Mouse (Mus musculus): ENCODE results near the gene Cntnap2. TPM values are rescaled to one million over a fixed set of nuclear protein-coding genes. Genes with fewer than 3 reads are reported as not detected.
"Not testable (repeated sequence)": the region's sequence is repeated elsewhere in the genome, so short reads cannot be mapped to it uniquely, and the experiment has no call there.

Gene Cntnap2
- total and polyA plus RNA-seq, 3 experiments, result 0.30 to 0.79 (median 0.44) TPM

GRCm38 (mm10) chr6:47284794-47285193 is 2225.6 kb downstream of the Cntnap2 start (continued):
- peak; percentile 49; the same call in 1 of the 2 replicates for TF ChIP-seq SIN3A (IDR thresholded peaks at IDR 0.05; ENCODE audit: low read length)
- TF ChIP-seq MXI1 (IDR thresholded peaks at IDR 0.05; ENCODE audit: low read depth, low read length), result no peak
- no peak for TF ChIP-seq ZKSCAN1 (IDR thresholded peaks at IDR 0.05; ENCODE audit: borderline replicate concordance, low read depth, low read length)
- no peak for TF ChIP-seq NELFE (IDR thresholded peaks at IDR 0.05; ENCODE audit: low read depth, low read length)
- no peak for TF ChIP-seq POLR2AphosphoS2 (IDR thresholded peaks at IDR 0.05; ENCODE audit: low read depth, low read length)
- peak; percentile 85; the same call in 1 of the 2 replicates for TF ChIP-seq MYC (IDR thresholded peaks at IDR 0.05; ENCODE audit: low read depth, low read length)

DNA sequence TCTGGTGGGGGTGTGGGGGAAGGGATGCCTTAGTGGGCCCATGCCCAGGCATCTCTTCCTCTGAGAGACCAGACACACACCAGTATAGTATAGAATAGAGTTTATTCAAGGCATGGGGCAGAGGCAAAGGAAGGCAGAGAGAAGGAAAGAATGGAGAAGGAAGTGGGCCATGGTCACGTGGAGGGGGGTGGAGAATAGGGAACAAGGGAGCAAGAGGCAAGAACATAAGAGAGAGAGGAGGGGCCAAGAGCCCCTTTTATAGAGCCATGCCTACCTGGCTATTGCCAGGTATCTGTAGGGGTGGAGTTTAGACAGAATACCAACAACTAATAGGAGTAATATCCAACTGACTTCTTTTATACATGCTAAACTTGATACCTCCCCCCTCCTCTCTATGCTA is 2226.6 kb downstream of the Cntnap2 start:
- no peak overlapping the region for H3K9ac ChIP-seq (ENCODE audit: insufficient read depth, low read depth)
- TF ChIP-seq BHLHE40 (IDR thresholded peaks at IDR 0.05; ENCODE audit: low read depth, low read length), result no peak
- TF ChIP-seq PAX5 (IDR thresholded peaks at IDR 0.05; ENCODE audit: low read length), result no peak
- no peak for TF ChIP-seq MYC (IDR thresholded peaks at IDR 0.05; ENCODE audit: low read depth, low read length)
- no peak for TF ChIP-seq NRF1 (IDR thresholded peaks at IDR 0.05; ENCODE audit: low read depth, low read length)
- no peak for TF ChIP-seq MAFK (IDR thresholded peaks at IDR 0.05; ENCODE audit: insufficient replicate concordance, low read length)
- no peak for TF ChIP-seq GABPA (IDR thresholded peaks at IDR 0.05; ENCODE audit: insufficient replicate concordance, low read depth, low read length)
- TF ChIP-seq EP300 (IDR thresholded peaks at IDR 0.05; ENCODE audit: low read length), result no peak
- TF ChIP-seq TBP (conservative IDR thresholded peaks at IDR 0.05; ENCODE audit: low read depth, low read length), result no peak
- no peaks in the 10 kb centered on the region for H3K9me3 ChIP-seq (replicated peaks; ENCODE audit: low read length)
- H3K27ac ChIP-seq (ENCODE audit: insufficient read depth, low read depth), result no peak overlapping the region
- H3K27me3 ChIP-seq (replicated peaks), result no peaks in the 10 kb centered on the region
- no peak overlapping the region for H3K4me2 ChIP-seq (ENCODE audit: insufficient read depth, low read depth, poor library complexity, severe bottlenecking)
- no peak overlapping the region for H3K4me3 ChIP-seq (replicated peaks in 1 of 3; ENCODE audit: low read depth in 2 of 3, low read length in 2 of 3, poor library complexity in 1 of 3)
- H3K4me1 ChIP-seq (ENCODE audit: control insufficient read depth in 1 of 2, insufficient read depth in 2 of 2), result peaks cover 0 to 4% of the 10 kb centered on the region in 2 experiments; a peak in 1 of 4 replicates
- in situ Hi-C loops (cut with MboI; ENCODE audit: low pct_ligation_motif_present, low pct_unique_long_range_greater_than_20kb, low sequenced_read_pairs) (no loop called here), dilution Hi-C loops (cut with MboI; ENCODE audit: extremely low pct_ligation_motif_present, extremely low pct_unique_long_range_greater_than_20kb, low sequenced_read_pairs) (no loop called here)
- no peaks in the 10 kb centered on the region for H3K36me3 ChIP-seq (replicated peaks in 1 of 2; ENCODE audit: control insufficient read depth in 1 of 2, insufficient read depth in 1 of 2, low read length in 1 of 2)
- DNase-seq (ENCODE audit: extremely low read depth), result no peak
- no peaks in the 10 kb centered on the region for H3K79me2 ChIP-seq (replicated peaks; ENCODE audit: control insufficient read depth, extremely low read depth, insufficient read depth, poor library complexity, severe bottlenecking)

DNA sequence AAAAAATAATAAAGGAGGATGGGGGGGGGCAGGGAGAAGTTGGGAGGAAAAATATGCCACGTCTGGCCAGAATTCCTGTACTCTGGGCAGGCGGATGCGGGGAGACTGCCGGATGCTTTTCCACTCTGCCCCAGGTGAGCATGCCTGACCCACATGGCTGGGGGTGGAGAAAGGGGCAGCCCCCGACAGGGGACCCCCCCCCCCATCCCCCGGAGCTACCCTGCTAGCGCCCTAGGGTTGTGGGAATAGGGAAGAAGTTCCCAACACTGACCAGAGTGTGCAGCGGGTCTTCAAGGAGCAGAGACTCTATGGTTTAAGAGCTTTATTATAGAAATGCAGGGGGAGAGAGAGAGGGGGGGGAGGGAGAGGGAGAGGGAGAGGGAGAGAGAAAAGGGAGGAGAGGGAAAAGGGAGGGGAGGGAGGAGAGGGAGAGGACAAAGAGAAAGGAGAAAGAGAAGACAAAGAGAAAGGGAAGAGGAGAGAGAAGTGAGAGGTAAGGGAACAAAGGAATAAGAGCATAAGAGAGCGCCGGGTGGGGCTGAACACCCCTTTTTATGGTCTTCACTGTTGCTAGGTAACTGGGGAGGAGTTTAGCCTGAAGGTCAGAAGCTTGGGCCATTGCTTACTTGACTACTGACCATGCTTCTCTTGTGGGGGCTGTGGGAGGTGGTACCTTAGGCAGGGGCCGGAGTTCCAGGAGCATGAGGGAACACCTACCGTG is 2227.2 kb downstream of the Cntnap2 start:
- DNase-seq (ENCODE audit: extremely low read depth); H3K4me1 ChIP-seq (ENCODE audit: control insufficient read depth in 1 of 2, insufficient read depth in 2 of 2); H3K79me2 ChIP-seq (replicated peaks; ENCODE audit: control insufficient read depth, extremely low read depth, insufficient read depth, poor library complexity, severe bottlenecking); H3K9ac ChIP-seq (ENCODE audit: insufficient read depth, low read depth); dilution Hi-C loops (cut with MboI; ENCODE audit: extremely low pct_ligation_motif_present, extremely low pct_unique_long_range_greater_than_20kb, low sequenced_read_pairs); H3K9me3 ChIP-seq (replicated peaks; ENCODE audit: low read length); H3K36me3 ChIP-seq (replicated peaks in 1 of 2; ENCODE audit: control insufficient read depth in 1 of 2, insufficient read depth in 1 of 2, low read length in 1 of 2); H3K4me2 ChIP-seq (ENCODE audit: insufficient read depth, low read depth, poor library complexity, severe bottlenecking); H3K27me3 ChIP-seq (replicated peaks); in situ Hi-C loops (cut with MboI; ENCODE audit: low pct_ligation_motif_present, low pct_unique_long_range_greater_than_20kb, low sequenced_read_pairs); H3K27ac ChIP-seq (ENCODE audit: insufficient read depth, low read depth); H3K4me3 ChIP-seq (replicated peaks in 1 of 3; ENCODE audit: low read depth in 2 of 3, low read length in 2 of 3, poor library complexity in 1 of 3): not testable (repeated sequence)
